Mouse (Mus musculus): ENCODE measurements around the gene Cga. TPM values are rescaled to one million over a fixed set of nuclear protein-coding genes. Genes with fewer than 3 reads are reported as not detected.

Cga gene
- polyA plus RNA-seq, 1 experiment from 2014 or later = not detected

DNA sequence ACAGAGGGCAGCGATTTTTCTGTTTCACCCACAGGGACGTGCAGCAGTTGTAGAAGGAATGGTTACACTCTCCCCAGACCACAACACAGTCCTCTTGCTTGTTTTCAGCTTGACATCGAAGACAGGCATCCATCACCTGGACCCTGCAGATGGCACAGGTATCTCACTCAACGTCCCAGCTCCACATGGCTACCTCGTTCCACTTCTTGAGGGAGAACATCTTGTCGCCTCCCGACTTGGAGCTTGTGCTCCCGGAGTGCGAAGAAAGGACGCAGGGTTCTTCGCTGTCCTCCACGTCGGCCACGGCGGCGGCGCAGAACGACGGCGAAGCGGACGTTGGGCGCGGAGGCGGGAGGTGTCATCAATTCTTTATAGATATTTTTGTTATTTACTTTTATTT, 47.5 kb downstream of the Cga start:
- no peak for ATAC-seq (ENCODE audit: insufficient read depth, low FRiP score, low read depth)
- H3K4me1 ChIP-seq = no peaks in the 10 kb centered on the region
- H3K4me2 ChIP-seq = no peak overlapping the region
- no peak overlapping the region for H3K9ac ChIP-seq
- H3K9me3 ChIP-seq = no peaks in the 10 kb centered on the region
- WGBS = 93% methylated on average over 25 of the region's 25 CpGs
- no peak overlapping the region for H3K4me3 ChIP-seq (replicated peaks)
- no peaks in the 10 kb centered on the region for H3K27me3 ChIP-seq (replicated peaks)
- H3K36me3 ChIP-seq = no peaks in the 10 kb centered on the region
- no peak overlapping the region for H3K27ac ChIP-seq

GRCm38 (mm10) chr4:34947181-34947580, 53.6 kb downstream of the Cga start:
- no peak for ATAC-seq (ENCODE audit: insufficient read depth, low FRiP score, low read depth)
- no peaks in the 10 kb centered on the region for H3K36me3 ChIP-seq

GRCm38 (mm10) chr4:34953716-34954115, 60.1 kb downstream of the Cga start:
- Histone ChIP-seq H3K9ac (no peak overlapping the region), H3K4me1 (no peaks in the 10 kb centered on the region), H3K9me3 (no peaks in the 10 kb centered on the region), H3K4me3 (replicated peaks) (no peak overlapping the region), H3K27me3 (replicated peaks) (no peaks in the 10 kb centered on the region), H3K36me3 (no peaks in the 10 kb centered on the region), H3K4me2 (no peak overlapping the region), H3K27ac (no peak overlapping the region)
- ATAC-seq (ENCODE audit: insufficient read depth, low FRiP score, low read depth) = no peak
- WGBS = 83% methylated on average over 10 of the region's 10 CpGs

More at GRCm38 (mm10) chr4:34947181-34947580, 53.6 kb downstream of the Cga start:
- no peak overlapping the region for H3K9ac ChIP-seq
- no peak overlapping the region for H3K4me2 ChIP-seq
- no peak overlapping the region for H3K27ac ChIP-seq
- no peak overlapping the region for H3K4me3 ChIP-seq (replicated peaks)
- no peaks in the 10 kb centered on the region for H3K4me1 ChIP-seq
- H3K27me3 ChIP-seq (replicated peaks) = no peaks in the 10 kb centered on the region
- no peaks in the 10 kb centered on the region for H3K9me3 ChIP-seq

Other genes starting within 250 kb of the Cga start
- 64.0 and 64.7 TPM in 2 replicates for gene Slc35a1, start 206.3 kb upstream of the Cga start, polyA plus RNA-seq (2015; fragmentation: Nextera tagmentation; extraction: Ambion mirVana)
- gene Cfap206, start 163.6 kb upstream of the Cga start, polyA plus RNA-seq (2015; fragmentation: Nextera tagmentation; extraction: Ambion mirVana) = 0.27 and 0.31 TPM in 2 replicates
- gene Gm136, start 137.5 kb upstream of the Cga start, polyA plus RNA-seq (2015; fragmentation: Nextera tagmentation; extraction: Ambion mirVana) = not detected in 2 replicates
- gene Smim8, start 115.4 kb upstream of the Cga start, polyA plus RNA-seq (2015; fragmentation: Nextera tagmentation; extraction: Ambion mirVana) = 41.1 and 43.0 TPM in 2 replicates
- gene Zfp292, start 10.8 kb upstream of the Cga start, polyA plus RNA-seq (2015; fragmentation: Nextera tagmentation; extraction: Ambion mirVana) = 15.4 and 17.5 TPM in 2 replicates

Measured in stomach, embryonic 15.5 days (tissue).